Mouse (Mus musculus) ovary, postnatal 14 days (tissue): Measurements from ENCODE around the gene Fto.

Source experiments
- DNase-seq: peaks from one replicate; pipeline ENCODE4 v3.0.0; 2022; ENCODE audit warnings: low spot score

Gene Fto

GRCm38 (mm10) chr8:91455591-91455990, 142.3 kb downstream of the Fto start:
- no peak for DNase-seq

DNA sequence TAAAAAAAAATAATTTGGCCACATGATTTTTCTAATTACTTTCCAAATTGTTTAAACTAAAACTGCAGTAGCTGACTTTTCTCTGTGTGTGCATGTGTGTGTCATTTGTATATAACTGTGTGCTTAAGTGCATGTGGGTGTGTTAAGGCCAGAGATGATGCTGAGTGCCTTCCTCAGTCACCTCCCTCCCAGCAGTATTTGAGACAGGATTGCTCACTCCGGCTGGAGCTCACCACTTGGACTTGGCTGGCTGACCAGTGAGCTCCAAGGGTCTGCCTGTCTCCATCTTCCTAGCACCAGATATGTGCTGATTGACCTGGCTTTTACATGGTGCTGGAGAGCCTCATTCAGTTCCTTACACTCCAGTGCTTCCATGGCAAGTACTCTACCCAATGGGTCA, 144.7 kb downstream of the Fto start:
- no peak for DNase-seq

- DNase-seq, result no peak
Observed at GRCm38 (mm10) chr8:91460965-91461364, 147.6 kb downstream of the Fto start.

DNA sequence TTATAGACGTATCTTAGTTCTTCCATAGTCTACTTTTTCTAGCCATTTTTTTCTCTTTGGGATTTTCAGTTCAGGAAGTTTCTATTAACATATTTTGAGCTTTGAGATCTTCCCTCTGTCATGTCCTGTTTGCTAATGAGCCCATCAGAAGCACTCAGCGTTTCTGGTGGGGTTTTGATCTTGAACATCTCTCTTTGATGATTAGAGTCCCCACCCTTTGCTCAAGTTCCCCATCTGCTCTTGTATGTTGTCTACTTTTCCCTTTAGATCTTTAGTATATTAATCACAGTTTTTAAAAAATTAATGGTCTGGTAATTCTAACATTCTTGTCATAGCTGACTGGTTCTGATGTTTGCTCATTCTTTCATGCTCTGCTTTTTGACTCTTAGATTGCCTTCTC, 150.4 kb downstream of the Fto start:
- no peak for DNase-seq

- no peak for DNase-seq
Observed at GRCm38 (mm10) chr8:91467463-91467862, 154.1 kb downstream of the Fto start.

GRCm38 (mm10) chr8:91467881-91468534, 154.7 kb downstream of the Fto start:
- DNase-seq, result no peak

GRCm38 (mm10) chr8:91469441-91469840, 156.1 kb downstream of the Fto start:
- no peak for DNase-seq

DNA sequence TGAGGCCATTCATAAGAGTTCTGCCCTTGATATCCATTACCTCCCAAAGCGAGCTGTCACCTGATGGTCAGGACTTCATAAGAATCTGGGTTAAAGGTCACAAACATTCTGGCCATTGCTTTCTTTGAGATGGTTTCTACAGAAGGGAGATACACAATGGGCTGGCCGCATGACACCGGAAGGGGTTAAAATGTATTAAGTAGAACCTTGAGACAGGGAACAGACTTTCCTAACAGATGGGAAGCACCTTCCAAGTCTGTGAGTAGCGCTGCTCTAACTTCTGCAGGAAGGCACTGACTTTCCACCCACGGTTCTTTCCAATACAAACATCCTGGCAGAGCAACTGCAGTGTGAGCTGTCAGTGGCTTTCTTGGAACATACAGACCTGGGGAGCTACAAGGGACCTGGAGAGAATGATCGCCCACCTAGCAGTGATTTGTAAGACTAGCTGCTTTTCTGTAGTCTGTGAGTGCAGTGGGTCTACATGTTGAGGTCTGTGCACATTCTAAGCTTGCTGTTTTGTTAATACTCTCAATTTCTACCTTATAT, 161.5 kb downstream of the Fto start:
- DNase-seq, result no peak

DNA sequence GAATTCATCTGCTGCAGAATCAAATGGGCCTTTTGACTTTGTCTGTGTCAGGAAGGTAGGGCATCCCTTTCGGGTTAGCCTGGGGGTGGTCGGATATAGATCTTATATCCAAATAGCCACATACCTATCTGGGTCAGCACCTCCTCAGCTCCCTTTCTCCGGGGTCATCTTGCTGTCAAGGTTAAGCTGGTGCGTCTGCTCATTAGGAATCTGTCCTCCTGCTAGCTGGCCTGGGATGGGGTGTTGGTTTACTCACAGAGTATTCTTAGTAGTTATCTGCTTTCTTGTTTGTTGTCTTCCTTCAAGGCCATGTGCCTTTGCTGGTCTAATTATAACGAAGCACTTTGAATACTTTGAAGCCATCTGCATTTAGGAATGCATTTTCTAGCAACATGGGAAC, 163.7 kb downstream of the Fto start:
- no peak for DNase-seq

GRCm38 (mm10) chr8:91477471-91477870, 164.1 kb downstream of the Fto start:
- DNase-seq, result no peak

DNA sequence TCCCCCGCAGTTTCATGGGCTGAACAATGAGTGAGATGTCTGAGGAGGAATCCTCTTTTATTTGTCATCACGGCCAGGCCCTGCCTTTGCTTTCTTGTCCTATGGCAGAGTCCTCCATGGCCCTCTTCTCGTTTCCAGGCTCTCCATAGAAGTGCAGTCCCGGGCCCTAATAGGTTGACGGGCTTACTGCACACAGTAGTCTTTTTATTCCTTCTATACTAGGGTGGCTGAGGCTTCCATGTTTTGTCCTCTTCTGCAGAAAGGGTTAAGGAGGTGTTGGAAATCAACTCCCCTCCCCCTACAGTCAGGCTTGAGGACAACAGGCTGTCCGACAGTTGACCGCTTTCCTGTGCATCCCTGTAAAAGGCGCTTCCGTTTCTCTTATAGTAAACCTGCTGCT, 169.2 kb downstream of the Fto start:
- DNase-seq, result no peak

GRCm38 (mm10) chr8:91486394-91486793, 173.1 kb downstream of the Fto start:
- DNase-seq, result no peak

GRCm38 (mm10) chr8:91487456-91487855, 174.1 kb downstream of the Fto start:
- DNase-seq, result no peak

GRCm38 (mm10) chr8:91488086-91488783, 174.9 kb downstream of the Fto start:
- peak; percentile 66 for DNase-seq

GRCm38 (mm10) chr8:91488784-91489450, 175.6 kb downstream of the Fto start:
- DNase-seq, result no peak

DNA sequence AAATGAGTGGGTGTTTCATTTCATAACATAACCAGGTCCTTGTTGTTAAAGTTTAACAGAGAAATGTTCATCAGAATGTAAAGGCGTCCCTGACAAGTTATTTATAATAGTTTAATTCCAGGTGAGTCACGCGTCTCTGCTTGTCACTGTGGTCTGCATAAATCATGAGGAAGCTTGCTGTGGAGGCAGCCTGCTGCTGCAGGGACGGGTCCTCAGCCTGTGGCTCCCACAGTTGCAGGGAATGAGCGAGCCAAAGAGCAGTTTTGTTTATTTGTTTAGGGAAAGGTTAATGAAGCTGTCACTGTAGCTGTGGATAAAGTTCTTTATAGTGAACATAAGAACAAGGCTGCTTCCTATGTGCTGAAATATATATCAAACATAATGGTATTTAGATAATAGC, 176.7 kb downstream of the Fto start:
- DNase-seq, result no peak

GRCm38 (mm10) chr8:91493373-91493772, 180.0 kb downstream of the Fto start:
- no peak for DNase-seq

DNA sequence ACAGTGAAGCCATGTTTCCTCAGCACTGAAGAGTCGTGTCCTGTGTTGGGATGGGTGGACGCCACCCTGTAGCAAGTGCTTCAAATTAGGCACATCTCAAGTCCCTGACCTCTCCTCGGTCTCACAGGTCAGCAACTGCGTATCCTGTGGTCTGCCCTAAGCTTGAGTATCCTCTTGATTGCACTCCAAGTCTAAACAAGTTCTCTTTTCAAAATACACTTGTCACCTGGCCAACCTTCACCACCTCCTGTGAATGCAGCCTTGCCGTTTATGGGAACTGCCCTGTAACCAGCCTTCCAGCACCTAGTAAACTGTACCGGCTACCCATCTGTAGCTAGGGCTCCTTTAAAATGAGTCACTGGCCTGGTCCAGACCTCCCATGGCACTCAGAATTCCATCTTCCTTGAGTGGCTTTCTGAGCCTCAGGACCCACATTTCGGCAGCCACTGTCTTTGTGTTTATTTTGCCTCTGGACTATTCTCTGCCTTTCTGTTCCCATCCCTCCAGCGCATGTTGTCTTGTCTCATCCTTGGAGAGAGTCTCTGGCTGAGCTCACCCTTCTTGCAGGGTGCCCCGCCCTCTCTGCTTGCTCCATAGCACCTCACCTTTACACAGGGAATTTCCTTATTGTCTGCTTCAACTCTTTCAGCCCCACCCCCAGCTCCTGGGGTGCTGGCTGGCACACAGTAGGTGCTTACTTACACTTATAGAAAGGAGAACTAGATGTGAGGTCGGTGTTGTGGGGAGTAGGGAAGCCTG, 181.4 kb downstream of the Fto start:
- no peak for DNase-seq

GRCm38 (mm10) chr8:91495260-91495601, 181.9 kb downstream of the Fto start:
- no peak for DNase-seq

DNA sequence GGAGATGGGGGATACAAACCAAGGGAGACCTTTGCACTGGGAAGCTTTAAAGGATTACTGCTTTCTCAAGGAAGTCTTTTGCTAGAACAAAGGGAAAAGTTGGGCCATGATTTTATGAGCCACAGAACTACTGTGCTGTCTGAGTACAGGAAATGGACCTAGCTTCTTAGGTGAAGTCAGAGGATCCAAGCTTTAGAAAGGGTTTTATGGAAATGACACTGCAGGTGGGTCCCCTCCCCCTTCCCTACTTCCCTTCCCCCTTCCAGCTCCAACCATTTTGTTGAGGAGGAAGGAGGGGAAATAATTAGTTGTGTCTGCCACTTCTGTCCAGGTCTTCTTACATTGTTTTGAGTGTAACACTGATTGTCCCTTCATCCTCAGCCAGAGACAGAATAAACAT, 182.7 kb downstream of the Fto start:
- no peak for DNase-seq

- no peak for DNase-seq
Observed at GRCm38 (mm10) chr8:91496936-91497335, 183.6 kb downstream of the Fto start.

GRCm38 (mm10) chr8:91498611-91499010, 185.3 kb downstream of the Fto start:
- no peak for DNase-seq
